Mouse (Mus musculus) myocyte (in vitro differentiated cells): ENCODE data around the gene Npy.

Experiments
- CEBPB ChIP-seq: IDR thresholded peaks from 2 replicates; pipeline ENCODE4 v1.6.1; 2011; ENCODE audit warnings: mild to moderate bottlenecking, moderate library complexity; ENCODE audit not compliant: poor library complexity, insufficient read depth, severe bottlenecking
- E2F4 ChIP-seq: IDR thresholded peaks from one replicate; pipeline ENCODE4 v1.6.1; 2011; ENCODE audit warnings: mild to moderate bottlenecking, control low read depth, moderate library complexity; ENCODE audit not compliant: insufficient read depth
- MAX ChIP-seq: IDR thresholded peaks from one replicate; pipeline ENCODE4 v1.6.1; 2011; ENCODE audit warnings: low read depth, mild to moderate bottlenecking, control low read depth
- MYOD1 ChIP-seq, 3 experiments: IDR thresholded peaks; one replicate each; pipeline ENCODE4 v1.6.1; 2011; ENCODE audit warnings: control low read depth in 2 of 3, low read depth in 2 of 3, mild to moderate bottlenecking in 2 of 3, moderate library complexity in 1 of 3; ENCODE audit not compliant: insufficient read length in 2 of 3, control insufficient read depth in 1 of 3
- MYOG ChIP-seq, 3 experiments: IDR thresholded peaks; one replicate each; pipeline ENCODE4 v1.6.1; 2011; ENCODE audit warnings: control low read depth in 2 of 3, low read depth in 2 of 3, mild to moderate bottlenecking in 2 of 3; ENCODE audit not compliant: insufficient read length in 2 of 3, control insufficient read depth in 1 of 3, insufficient read depth in 1 of 3
- POLR2A ChIP-seq: IDR thresholded peaks from one replicate; pipeline ENCODE4 v1.6.1; 2011; ENCODE audit warnings: low read depth, mild to moderate bottlenecking, control low read depth, moderate library complexity; ENCODE audit not compliant: insufficient read length
- POLR2AphosphoS2 ChIP-seq: IDR thresholded peaks from one replicate; pipeline ENCODE4 v1.6.1; 2011; ENCODE audit warnings: low read depth, control low read depth; ENCODE audit not compliant: insufficient read length
- REST ChIP-seq: IDR thresholded peaks from one replicate; pipeline ENCODE4 v1.6.1; 2011; ENCODE audit warnings: mild to moderate bottlenecking, control low read depth, moderate library complexity; ENCODE audit not compliant: insufficient read depth, insufficient read length
- SRF ChIP-seq: IDR thresholded peaks from one replicate; pipeline ENCODE4 v1.6.1; 2011; ENCODE audit warnings: low read depth; ENCODE audit not compliant: control insufficient read depth, insufficient read length
- TCF12 ChIP-seq: IDR thresholded peaks from one replicate; pipeline ENCODE4 v1.6.1; 2011; ENCODE audit warnings: mild to moderate bottlenecking, control low read depth; ENCODE audit not compliant: poor library complexity, insufficient read depth, severe bottlenecking
- USF1 ChIP-seq: IDR thresholded peaks from one replicate; pipeline ENCODE4 v1.6.1; 2011; ENCODE audit warnings: low read depth, mild to moderate bottlenecking, control low read depth, moderate library complexity

GRCm38 (mm10) chr6:49867571-49867970 lies 45.1 kb downstream of the Npy start:
- TF ChIP-seq E2F4: no peak
- TF ChIP-seq MAX: no peak
- TF ChIP-seq POLR2A: no peak
- TF ChIP-seq TCF12: no peak
- no peak for TF ChIP-seq MYOG (IDR thresholded peaks at IDR 0.05; ENCODE audit: control insufficient read depth in 1 of 3, insufficient read depth in 1 of 3, insufficient read length in 2 of 3, low read depth in 2 of 3)
- no peak for TF ChIP-seq USF1
- TF ChIP-seq CEBPB: no peak
- no peak for TF ChIP-seq SRF
- no peak for TF ChIP-seq REST
- TF ChIP-seq MYOD1 (IDR thresholded peaks at IDR 0.05; ENCODE audit: control insufficient read depth in 1 of 3, insufficient read length in 2 of 3, low read depth in 2 of 3): no peak
- TF ChIP-seq POLR2AphosphoS2: no peak
